Mouse (Mus musculus) E14TG2a.4 (cell line): ENCODE data around the gene Mvd.

Source experiments
- CTCF ChIP-seq: conservative IDR thresholded peaks from 2 replicates; pipeline ENCODE4 v1.5.1; 2014; ENCODE audit warnings: low read length
- POU5F1 ChIP-seq: IDR thresholded peaks from 2 replicates; pipeline ENCODE4 v1.6.1; 2014; ENCODE audit warnings: low read length, borderline replicate concordance

GRCm38 (mm10) chr8:122462510-122462909 is 19.3 kb upstream of the Mvd start:
- TF ChIP-seq CTCF (no peak), POU5F1 (no peak)
